Mouse (Mus musculus): ENCODE data around the gene Nmt1.

Nmt1 gene

DNA sequence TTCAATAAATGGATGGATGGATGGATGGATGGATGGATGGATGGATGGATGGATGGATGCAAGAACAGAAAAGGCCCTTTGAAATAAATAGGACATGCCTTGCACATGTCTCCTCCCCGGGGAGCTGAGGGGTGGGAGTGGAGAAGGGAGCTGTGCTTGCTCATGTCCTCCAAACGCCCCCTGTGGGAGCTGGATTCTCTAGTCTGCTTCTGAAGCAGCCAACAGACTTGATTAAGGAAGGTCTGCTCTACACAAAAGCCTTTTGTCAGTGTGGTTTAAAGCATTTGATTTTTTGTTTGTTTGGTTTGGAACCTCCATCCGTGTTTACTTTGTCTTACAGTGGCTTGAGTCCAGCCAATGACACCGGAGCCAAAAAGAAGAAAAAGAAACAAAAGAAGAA lies 14.8 kb downstream of the Nmt1 start:
- DNase-seq (ENCODE audit: low read depth, low spot score), result no peak

DNA sequence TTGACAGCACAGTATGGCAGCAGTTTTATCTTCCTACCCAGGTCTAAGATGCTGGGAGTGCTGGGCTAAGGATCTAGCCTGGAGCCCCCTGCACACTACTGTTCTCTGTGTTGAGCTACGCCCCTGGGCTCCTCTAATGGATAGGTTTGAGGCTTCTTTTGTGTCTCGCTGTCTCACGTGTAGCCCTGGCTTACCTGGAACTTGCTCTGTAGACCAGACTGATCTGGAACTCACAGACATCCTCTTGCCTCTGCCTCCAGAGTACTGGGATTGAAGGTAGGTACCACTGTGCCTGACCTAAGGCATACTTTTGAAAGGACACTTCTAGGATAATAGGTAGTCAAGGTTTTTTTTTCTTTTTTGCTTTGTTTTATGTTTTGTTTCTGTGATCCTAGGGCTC lies 16.0 kb downstream of the Nmt1 start:
- no peak for DNase-seq (ENCODE audit: low read depth, low spot score)

GRCm38 (mm10) chr11:103046286-103046685 lies 18.3 kb downstream of the Nmt1 start:
- no peak for DNase-seq (ENCODE audit: low read depth, low spot score)

DNA sequence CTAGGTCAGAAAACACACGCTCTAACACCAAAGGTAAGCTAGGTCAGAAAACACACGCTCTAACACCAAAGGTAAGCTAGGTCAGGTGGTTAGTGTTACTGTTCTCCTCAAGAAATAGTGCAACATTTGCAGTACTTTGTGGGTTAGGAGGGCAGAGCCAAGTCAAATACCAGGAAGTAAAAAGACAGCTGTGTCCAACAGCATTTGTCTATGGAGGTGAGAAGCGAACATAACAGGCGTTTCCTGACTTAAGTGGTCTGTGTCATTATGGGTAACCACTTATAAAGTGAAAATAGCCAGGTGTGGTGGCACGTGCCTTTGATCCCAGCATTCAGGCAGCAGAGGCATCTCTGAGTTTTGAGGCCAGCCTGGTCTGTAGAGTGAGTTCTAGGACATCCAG lies 21.6 kb downstream of the Nmt1 start:
- DNase-seq (ENCODE audit: low read depth, low spot score), result no peak

DNA sequence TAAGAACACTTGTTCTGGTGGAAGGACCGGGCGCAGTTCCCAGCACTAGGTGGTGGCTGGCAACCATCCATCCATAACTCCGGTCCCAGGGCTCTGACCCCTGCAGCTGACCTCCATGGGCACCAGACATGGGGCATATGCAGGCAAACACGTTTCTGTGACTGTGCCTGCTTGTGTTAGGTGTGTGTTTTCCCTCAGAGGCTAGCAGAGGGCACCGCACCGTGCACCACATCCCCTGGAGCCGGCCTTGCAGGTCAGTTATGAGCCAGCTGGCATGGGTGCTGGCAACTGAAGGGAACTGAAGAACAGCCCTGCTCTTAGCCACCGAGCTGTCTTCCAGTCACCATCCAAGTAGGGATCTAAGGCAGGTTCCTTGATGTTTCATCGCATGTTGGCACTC lies 22.2 kb downstream of the Nmt1 start:
- no peak for DNase-seq (ENCODE audit: low read depth, low spot score)

- no peak for DNase-seq (ENCODE audit: low read depth, low spot score)
Observed at GRCm38 (mm10) chr11:103051249-103051691, 23.3 kb downstream of the Nmt1 start.

GRCm38 (mm10) chr11:103052078-103052477 lies 24.1 kb downstream of the Nmt1 start:
- no peak for DNase-seq (ENCODE audit: low read depth, low spot score)

- DNase-seq (ENCODE audit: low read depth, low spot score), result no peak
Observed at GRCm38 (mm10) chr11:103053191-103054076, 25.4 kb downstream of the Nmt1 start.

GRCm38 (mm10) chr11:103054798-103055197 lies 26.8 kb downstream of the Nmt1 start:
- DNase-seq (ENCODE audit: low read depth, low spot score), result peak; percentile 64

GRCm38 (mm10) chr11:103056636-103057035 lies 28.6 kb downstream of the Nmt1 start:
- DNase-seq (ENCODE audit: low read depth, low spot score), result no peak

DNA sequence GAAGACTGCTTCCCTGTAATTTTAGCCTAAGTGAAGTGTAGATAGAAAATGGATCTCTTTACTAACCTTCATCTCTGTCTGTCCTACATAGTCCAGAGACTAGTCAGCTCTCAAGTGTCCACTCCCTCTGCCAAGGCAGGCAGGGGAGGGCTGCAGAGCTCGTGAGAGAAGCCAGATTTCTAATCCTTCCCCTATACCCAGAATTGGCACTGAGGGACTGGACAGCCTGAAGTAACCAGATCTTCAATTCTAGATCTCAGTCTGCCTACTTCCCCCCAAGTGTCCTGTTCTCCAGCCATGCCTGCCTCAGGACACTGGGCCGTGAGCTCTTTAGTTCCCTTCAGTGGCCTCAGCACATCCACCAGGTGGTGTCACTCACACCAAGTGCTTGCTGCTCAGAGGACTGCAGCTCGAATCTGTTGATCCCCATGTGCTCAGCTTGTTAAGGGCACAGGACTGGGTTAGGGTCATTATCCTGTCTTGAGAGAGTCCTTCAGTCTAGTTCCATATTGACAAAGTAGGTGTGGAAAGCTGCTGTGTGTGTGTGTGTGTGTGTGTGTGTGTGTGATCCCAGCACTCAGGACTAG lies 30.6 kb downstream of the Nmt1 start:
- DNase-seq (ENCODE audit: low read depth, low spot score), result no peak

- DNase-seq (ENCODE audit: low read depth, low spot score), result no peak
Observed at GRCm38 (mm10) chr11:103066191-103067050, 38.4 kb downstream of the Nmt1 start.

DNA sequence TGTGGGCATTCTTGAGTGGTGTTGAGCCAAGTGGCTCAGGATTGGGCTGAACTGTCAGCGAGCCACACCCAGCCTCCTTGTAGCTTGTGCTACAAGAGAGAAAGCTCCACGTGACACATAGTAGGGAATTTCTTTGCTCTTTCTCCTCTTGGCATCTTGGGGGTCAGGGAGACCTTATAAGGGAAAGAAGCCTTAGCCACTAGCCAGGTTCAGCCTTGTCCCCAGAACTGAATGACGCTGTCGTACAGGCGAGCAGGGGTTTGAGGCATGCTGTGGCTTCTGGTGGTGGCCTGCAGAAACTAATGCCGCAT lies 39.0 kb downstream of the Nmt1 start:
- no peak for DNase-seq (ENCODE audit: low read depth, low spot score)

DNA sequence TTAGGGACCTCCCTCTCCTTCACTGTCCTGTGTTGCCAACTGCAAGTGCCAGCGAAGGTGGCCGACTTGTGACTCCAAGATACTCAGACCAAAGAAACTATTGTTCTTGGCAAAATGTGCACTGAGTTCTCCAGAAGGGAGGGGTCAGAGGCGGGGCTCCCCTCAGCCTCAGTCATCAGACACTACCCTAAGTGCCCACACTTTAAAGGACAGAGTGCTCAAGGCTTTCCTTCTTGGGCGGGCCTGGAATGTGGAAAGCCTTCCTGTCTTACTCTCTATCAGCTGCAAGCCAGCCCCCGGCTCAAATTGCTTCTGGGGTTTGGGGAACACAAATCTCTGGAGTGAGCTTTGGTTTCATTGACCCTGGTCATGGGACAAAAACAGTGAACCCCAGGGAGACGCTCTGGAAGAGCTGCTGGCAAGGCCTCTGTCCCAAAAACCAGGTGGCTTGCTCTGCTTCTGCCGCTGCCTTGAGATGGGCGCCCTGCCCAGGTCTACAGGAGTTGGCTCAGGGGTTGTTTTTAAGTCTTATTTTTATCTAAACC lies 39.5 kb downstream of the Nmt1 start:
- no peak for DNase-seq (ENCODE audit: low read depth, low spot score)

DNA sequence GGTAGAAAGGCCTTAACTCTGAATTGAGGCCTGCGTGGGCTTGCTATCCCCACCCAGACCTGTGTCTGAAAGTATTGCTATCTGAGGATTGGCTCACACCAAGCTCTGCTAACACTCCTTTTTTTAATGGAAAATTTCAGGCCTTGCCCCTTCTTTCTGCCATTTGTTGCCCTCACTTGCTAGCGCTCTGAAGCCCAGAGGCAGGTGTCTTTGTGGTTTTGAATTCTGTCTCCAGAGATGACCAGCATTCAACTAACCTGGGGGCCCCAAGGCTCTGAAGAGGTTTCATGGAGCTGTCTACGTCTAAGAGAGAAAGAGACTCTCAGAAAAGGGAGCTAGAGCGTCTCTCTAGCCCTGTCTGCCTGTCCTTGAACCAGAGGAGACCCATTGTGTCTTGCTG lies 40.3 kb downstream of the Nmt1 start:
- no peak for DNase-seq (ENCODE audit: low read depth, low spot score)

GRCm38 (mm10) chr11:103068884-103069283 lies 40.9 kb downstream of the Nmt1 start:
- no peak for DNase-seq (ENCODE audit: low read depth, low spot score)

- DNase-seq (ENCODE audit: low read depth, low spot score), result no peak
Observed at GRCm38 (mm10) chr11:103069731-103070130, 41.7 kb downstream of the Nmt1 start.

GRCm38 (mm10) chr11:103070322-103070880 lies 42.4 kb downstream of the Nmt1 start:
- no peak for DNase-seq (ENCODE audit: low read depth, low spot score)

DNA sequence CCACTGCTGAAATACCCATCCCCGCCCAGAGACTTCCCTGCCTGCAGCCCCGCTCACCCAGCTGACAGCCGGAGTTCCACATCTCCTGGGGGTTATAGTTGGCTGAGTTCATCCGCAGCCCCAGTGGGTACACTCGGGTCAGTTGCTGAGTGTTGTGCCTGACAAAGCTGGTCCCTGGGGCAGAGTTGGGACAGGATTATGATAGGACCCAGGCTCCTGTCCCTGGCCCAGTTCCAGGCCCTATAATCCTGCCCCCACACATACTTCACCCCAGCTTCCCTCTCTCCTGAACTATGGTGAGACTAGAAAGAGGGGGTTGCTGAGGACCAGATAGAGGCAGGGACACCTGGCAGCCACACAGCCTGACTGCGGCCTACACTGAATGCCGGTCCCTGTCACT lies 45.7 kb downstream of the Nmt1 start:
- no peak for DNase-seq (ENCODE audit: low read depth, low spot score)

DNA sequence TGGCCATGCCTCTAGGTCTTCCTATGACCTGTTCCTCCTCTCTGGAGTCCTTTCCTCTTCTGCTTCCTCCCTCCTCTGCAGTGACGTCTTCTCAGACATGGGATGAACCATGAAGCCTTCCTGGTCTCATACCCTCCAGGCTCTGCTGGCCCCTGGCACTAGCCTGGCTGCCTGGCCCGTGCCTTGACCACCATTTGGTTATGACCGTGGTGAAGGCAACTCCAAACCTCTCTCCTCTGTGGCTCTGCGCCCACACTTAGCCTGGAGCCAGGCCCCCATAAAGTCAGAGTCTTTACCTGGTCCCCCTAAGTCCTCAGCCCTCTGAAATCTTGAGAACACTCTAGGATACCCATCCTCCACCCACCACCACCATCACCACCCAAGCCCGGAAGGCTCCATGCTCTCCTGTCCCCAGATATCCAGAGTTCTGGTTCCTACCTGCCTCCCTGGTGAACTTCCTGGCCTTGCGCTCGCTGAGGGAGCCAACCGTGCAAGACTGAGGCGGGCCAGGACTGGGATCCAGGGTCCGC lies 46.2 kb downstream of the Nmt1 start:
- DNase-seq (ENCODE audit: low read depth, low spot score), result no peak

GRCm38 (mm10) chr11:103074796-103075323 lies 46.9 kb downstream of the Nmt1 start:
- DNase-seq (ENCODE audit: low read depth, low spot score), result no peak
